Mouse (Mus musculus): ENCODE measurements at regions not wholly inside any gene's neighbourhood (a gene's known extent, or its start where the extent isn't known, plus 50 kb on each side); places are given as distances from the start of the nearest gene placed in this dataset.

DNA sequence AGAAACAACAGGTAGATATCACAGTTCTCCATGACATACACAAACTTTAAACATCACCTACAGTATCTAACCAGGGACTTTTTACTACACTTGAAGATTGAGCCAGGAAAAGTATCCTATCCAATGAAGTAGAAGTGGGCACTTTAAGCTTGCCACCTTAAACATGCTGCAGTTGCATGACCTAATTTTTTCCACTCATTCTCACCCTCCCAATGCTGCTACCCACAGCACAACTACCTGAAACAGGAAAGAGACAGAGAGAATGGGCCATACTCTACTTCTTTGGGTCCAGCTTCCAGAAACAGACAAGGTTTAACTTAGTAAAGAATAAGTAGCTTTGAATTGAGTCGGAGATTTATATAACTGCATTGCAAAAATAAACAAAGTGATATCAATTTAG, 594.9 kb upstream of the Mpdz start:
- intact Hi-C loops (cut with DNase I), result no loop called here

DNA sequence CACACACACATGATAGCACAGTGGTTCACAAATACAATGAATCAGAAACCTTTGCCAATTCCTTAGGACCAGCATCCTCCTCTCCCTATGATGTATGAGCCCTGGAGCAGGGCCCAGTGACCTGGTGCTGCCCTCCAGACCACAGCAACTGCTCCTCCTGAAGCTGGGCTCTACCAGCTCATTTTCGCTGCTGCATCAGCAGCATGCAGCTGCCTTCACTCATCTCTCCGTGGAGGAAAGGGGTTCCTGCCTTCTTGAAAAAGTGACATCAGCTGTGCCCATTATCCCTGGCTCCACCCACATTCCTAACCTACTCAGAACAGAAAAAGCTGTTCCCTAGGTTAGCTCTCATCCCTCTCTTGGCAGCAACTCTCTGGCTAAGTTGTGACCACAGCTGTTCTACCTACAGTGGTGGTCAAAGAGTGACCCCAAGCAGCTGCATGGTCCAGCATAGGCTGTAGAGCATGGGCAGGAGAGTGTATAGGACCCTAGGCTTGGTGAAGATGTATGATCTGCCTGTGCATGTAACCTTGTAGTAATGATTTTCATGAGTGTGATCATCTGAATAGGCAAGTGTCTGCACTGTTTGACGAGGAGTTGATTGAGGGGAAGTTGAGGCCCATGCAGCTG, 592.6 kb upstream of the Mpdz start:
- intact Hi-C loops (cut with DNase I), result no loop called here
- H3K27ac ChIP-seq, result no peak overlapping the region
- no peak for TF ChIP-seq CTCF (IDR thresholded peaks at IDR 0.05)
- no peak overlapping the region for H3K4me3 ChIP-seq
- DNase-seq, result peak; percentile 24

More for the DNA sequence above, 594.9 kb upstream of the Mpdz start:
- H3K27ac ChIP-seq, result no peak overlapping the region
- DNase-seq, result no peak
- H3K4me3 ChIP-seq, result no peak overlapping the region
- no peak for TF ChIP-seq CTCF (IDR thresholded peaks at IDR 0.05)

DNA sequence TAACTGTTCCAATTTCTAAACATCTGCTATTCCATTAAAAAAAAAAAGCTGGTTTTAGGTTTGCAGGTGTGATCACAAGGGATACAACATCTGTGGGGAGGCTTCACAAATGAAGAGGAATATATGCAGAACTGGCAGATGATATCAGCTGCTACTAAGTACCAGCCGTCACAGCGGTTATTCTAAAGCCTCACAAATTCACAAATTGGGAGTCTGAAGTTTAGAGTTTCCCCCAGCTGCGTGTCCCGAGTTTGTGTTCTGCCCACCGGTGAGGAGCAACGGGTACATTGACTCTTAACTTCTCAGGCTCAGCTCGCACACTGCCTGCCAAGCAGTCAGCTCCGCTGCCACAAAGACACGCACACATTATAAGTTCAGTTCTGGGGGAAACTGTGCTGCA, 586.6 kb upstream of the Mpdz start:
- H3K27ac ChIP-seq, result no peak overlapping the region
- TF ChIP-seq CTCF (IDR thresholded peaks at IDR 0.05), result no peak
- H3K4me3 ChIP-seq, result no peak overlapping the region
- intact Hi-C loops (cut with DNase I), result no loop called here
- DNase-seq, result no peak

DNA sequence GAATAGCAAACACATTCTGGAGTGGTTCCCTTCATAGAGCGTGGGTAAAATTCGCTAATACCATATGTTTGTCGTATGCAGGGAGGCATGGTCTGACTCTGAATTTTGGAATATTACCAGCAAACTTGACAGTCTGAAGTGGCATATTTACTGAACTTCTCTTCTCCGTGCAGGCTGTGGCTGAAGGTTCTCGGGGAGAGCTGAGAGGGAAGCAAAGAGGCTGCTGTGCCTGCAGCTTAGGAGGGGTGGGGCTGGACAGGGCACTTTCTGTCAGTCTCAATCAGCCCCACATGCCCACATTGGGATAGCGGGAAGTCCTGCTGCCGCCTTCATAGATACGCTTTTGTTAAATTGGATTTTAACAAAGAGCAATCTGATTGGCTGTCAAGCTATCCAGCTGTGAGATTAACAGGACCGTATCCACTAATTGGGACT, 584.8 kb upstream of the Mpdz start:
- H3K27ac ChIP-seq, result no peak overlapping the region
- no peak for TF ChIP-seq CTCF (IDR thresholded peaks at IDR 0.05)
- intact Hi-C loops (cut with DNase I), result no loop called here
- DNase-seq, result no peak
- H3K4me3 ChIP-seq, result no peak overlapping the region

DNA sequence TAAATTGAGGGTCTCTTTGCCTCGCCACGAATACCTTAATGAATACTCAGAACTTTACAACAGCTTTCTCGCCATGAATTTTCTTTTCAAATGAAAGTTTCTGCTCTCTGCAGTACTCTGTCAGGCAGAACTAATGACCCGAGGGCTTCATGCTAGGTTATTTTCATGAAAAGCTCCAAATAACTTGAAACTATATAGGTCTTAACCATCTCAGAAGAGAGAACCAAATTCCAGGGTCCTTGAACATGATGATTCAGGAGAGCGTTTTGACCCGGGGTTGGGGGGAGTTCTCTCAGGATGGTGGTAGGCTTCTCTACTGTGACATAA, 558.8 kb upstream of the Mpdz start:
- no peak for DNase-seq
- Histone ChIP-seq H3K27ac (peak overlapping the region; percentile 85), H3K4me3 (peak overlapping the region; percentile 23)
- TF ChIP-seq CTCF (IDR thresholded peaks at IDR 0.05), result no peak
- intact Hi-C loops (cut with DNase I), result no loop called here

DNA sequence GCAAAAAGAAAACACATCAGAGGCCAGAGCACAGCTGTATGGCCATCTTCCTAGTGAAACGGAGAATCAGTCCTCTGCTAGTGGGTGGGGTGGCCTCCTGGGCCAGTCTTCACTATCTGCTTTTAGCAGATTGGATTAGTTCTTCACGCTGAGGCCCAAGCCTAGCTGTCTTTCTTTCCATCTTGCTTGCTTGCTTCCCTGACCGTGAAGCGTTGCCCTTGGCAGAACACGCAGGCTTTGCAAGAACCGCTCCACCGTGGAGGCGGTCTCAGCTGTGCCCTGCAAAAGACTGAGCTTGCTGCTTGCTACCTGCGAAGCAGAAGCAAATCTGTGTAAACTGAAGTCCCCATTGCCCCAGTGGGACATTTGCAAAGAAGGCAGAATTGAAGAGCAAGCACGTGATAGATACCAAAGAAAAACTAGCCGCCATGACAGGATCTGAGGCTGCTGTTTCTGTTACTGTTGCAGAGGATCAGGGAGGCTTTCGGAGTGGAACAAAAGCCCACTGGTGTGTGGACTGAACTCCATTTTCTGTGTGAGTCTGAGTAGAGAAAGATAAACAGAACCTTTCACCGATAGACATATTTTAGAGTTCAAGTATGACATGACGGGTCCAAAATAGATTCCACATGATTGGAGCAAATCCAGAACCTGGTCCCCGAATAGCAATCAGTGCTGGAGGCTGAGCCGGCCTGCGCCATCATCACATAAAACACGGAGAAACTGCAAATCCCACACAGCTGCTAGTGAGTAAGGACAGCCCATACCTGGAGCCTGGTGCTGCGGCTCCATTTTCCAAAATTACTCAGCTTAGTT, 558.2 kb upstream of the Mpdz start:
- TF ChIP-seq CTCF (IDR thresholded peaks at IDR 0.05), result no peak
- peak; percentile 65 for DNase-seq
- intact Hi-C loops (cut with DNase I), result no loop called here
- Histone ChIP-seq H3K27ac (peak overlapping the region; percentile 85), H3K4me3 (peak overlapping the region; percentile 23)

DNA sequence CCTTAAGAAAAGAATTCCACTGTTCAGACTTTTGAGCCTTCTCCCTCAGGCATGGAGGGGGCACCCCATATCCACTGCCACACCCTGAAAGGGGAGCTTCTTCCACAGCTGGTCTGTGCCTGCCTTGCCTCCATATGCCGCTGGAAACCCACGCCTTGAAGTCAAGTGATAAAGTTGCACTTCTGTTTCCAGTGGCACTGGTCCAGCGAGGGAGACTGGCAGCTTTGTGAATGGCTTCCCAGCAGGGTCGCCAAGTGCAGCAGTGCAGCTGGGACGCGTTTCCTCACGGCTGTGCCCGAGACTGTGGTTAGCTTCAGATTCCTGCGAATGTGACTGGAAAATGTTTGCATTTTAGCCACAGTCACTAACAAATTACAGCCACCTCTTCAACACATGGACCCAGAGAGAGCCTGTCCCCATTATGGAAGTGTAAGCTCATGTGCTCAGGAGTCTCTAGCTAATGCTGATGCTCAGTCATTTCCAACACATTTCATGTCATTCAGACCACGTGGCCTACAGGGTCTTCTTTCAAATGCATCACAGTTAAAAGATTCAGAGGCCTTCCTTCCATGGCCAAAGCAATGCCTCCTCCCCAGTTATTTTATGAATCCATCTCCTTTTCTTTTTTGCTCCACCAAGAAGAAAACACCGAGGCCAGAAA, 557.2 kb upstream of the Mpdz start:
- peak; percentile 34 for DNase-seq
- no peak for TF ChIP-seq CTCF (IDR thresholded peaks at IDR 0.05)
- Histone ChIP-seq H3K4me3 (no peak overlapping the region), H3K27ac (peak overlapping the region; percentile 85)
- intact Hi-C loops (cut with DNase I), result no loop called here

DNA sequence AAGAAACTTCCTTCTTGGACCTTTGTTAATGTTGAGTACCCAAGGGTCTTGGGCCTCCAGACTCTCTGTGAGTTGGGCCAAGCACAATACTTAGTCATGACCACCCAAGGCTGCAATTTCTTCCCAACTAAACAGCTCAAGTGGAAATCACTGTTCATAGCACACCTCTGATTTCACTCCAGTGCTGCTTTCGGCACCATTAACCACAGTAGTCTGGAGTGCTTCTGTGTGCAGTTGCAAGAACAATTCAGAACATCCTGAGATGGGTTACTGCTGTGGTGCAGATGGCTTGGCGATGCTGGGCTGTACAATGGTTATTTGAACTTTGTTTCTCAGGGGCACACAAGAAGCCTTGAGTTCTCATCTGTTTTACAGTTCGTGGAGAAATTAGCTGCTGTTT, 556.5 kb upstream of the Mpdz start:
- no peak for TF ChIP-seq CTCF (IDR thresholded peaks at IDR 0.05)
- no peak for DNase-seq
- Histone ChIP-seq H3K27ac (peak overlapping the region; percentile 85; the same call in 1 of the 2 replicates), H3K4me3 (no peak overlapping the region)
- intact Hi-C loops (cut with DNase I), result no loop called here

DNA sequence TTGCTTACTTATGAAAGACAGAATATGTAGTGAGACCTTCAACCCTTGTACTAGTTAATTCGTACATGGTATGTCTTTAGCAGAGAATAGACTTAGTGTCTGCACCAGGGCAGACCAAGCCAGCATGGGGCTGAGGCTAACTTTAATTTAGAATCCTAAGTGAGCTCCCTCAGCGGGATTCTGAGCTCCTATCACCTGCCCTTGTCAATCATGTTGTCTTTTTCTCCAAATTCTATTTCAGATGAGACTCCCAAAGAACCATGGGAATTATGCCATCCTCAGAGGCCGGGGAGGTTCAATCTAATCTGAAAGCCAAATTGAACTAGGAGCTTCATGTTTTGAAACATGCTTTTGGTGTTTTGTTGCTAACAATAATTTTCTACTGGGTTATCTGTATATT, 553.8 kb upstream of the Mpdz start:
- DNase-seq, result no peak
- no peak overlapping the region for H3K4me3 ChIP-seq
- intact Hi-C loops (cut with DNase I), result no loop called here
- H3K27ac ChIP-seq, result peak overlapping the region; percentile 65
- TF ChIP-seq CTCF (IDR thresholded peaks at IDR 0.05), result no peak

DNA sequence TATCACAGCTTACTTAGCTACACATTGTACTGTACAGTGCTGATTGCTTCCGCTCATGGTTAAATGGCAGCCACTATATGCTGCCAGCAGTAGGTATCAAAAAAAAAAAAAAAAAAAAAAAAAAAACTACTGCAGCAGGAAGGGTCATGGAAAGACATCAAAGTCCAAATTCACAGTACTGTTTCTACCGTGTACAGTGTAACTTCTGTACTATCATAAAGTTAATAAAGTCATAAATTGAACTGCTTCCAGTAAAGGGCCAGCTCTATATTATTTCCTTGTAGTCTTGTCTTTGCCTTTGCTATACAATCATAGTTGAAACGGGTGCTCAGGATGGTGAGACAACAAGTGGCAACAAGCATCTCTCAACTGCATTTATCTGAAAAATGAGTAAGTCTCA, 552.6 kb upstream of the Mpdz start:
- Histone ChIP-seq H3K4me3 (no peak overlapping the region), H3K27ac (no peak overlapping the region)
- intact Hi-C loops (cut with DNase I), result no loop called here
- TF ChIP-seq CTCF (IDR thresholded peaks at IDR 0.05), result no peak
- DNase-seq, result no peak

DNA sequence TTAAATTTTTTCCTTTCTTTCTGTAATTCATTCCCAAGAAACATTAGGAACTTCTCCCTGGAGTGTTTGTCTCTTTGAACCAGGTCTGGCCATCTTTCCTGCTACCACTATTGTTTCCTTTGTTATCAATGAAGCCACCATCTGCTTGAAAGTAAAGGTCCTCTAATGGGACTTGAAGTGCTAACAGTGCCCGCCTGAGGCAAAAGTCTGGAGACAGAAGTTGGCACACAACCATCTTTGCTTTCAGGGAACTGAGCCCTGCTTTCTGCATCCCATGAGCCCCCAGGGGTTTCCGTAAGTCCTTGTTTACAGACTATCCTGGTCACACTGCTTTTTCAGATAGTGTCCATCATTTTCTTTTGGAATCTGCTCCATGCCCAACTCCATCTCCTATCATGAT, 546.2 kb upstream of the Mpdz start:
- intact Hi-C loops (cut with DNase I), result no loop called here
- H3K27ac ChIP-seq, result no peak overlapping the region
- no peak for TF ChIP-seq CTCF (IDR thresholded peaks at IDR 0.05)
- DNase-seq, result no peak
- no peak overlapping the region for H3K4me3 ChIP-seq

DNA sequence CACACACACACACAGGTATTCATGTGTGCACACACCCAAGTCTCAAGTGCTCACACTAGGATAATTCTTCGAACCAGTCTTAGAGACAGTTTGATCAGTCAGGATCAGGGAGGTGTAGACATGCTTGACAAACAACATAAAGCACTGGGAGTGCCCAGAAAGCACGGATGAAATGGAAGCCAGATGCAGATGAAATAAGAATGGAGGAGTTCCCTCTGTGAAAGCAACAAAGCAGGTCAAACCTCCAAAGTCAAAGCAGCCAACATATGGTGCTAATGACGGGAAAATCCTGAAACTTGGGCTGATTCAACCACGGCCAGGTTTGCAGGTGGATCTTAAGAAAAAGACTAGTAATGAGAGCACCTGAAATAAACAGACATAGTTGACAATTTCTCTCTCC, 544.0 kb upstream of the Mpdz start:
- intact Hi-C loops (cut with DNase I), result no loop called here
- no peak for DNase-seq
- no peak overlapping the region for H3K4me3 ChIP-seq
- H3K27ac ChIP-seq, result no peak overlapping the region
- TF ChIP-seq CTCF (IDR thresholded peaks at IDR 0.05), result no peak

DNA sequence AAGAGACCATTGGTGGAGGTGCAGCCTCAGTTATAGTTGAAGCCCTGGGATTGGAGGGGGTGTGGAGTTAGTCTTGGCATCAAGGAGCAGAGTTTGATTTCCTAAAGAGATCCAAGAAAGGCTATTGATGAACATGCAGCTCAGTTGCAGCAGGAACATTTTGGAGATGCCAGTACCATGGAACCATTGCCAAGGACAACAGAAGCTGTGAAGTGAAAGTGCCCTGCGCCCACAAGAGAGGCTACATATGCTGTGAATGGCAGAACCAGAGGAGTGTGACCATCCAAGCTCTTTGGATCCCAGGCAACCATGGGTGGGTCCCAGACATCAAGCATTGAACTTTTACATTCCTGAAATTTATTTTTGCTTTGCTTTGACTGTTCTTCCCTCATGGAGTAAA, 539.2 kb upstream of the Mpdz start:
- H3K4me3 ChIP-seq, result no peak overlapping the region
- no peak for TF ChIP-seq CTCF (IDR thresholded peaks at IDR 0.05)
- no peak for DNase-seq
- no peak overlapping the region for H3K27ac ChIP-seq
- intact Hi-C loops (cut with DNase I), result no loop called here

All from gastrocnemius, adult 2 months (tissue).